Mouse (Mus musculus) Muller cell, postnatal 12 days (primary cell): ENCODE results near the gene H2al2c.
"Not testable (repeated sequence)": the region's sequence is repeated elsewhere in the genome, so short reads cannot be mapped to it uniquely, and the experiment has no call there.

Source experiments
- DNase-seq: peaks from one replicate; pipeline ENCODE4 v3.0.0-alpha.2; 2015; ENCODE audit errors: inconsistent ontology term

H2al2c gene

DNA sequence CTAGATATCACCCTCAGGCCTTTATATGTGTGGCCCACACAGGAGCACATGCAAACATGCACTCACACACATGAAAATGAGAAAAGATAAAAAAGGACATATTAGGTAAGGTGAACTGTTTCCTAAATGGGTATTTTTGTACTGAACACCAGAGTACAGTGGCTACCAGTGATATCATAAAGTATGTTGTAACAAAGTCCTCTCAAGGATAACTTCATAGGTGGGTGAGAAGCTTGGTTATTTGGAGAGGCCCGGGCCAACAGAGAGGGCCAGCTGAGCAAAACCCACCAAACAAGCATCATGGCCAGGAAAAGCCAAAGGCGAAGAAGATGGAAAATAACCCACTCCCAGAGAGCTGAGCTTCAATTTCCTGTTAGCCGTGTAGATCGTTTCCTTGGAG is at the start of gene H2al2c:
H2al2c (plus strand) TSS at position 301 of the 400 bp plus-strand sequence.
- DNase-seq: not testable (repeated sequence)
